Comparison of ENCODE assay signal across 21 mouse cellular contexts in the genomic region with DNA sequence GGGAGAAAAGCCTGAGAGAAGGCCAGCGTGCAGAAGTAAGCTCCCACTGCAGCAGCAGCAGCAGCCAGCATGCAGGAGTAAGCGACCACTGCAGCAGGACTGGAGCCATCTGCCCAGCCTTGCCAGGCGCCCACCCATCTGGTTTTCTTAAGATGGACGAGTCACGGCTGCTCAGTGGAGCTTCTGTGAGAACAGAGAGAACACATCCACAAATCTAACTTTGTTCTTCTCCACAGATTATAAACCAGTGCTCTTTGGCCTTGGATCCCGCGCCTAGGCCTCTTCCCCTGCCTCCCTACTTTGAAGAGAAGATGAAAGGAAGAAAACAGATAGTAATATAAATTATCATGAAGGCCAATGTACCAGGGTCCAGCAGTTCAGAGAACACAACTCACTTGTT.
DNase-seq lines count a peak whose midpoint lies in the region; ATAC-seq lines count a peak whose summit lies in the region.
"Had no signal": no experiment of that assay in that cellular context is flagged by ENCODE, and none has a peak within 500 bp of the region (broad histone marks: within the 10 kb centered on the region; RNA-seq: fewer than 3 reads in every experiment).

No protein-coding gene starts in this region.

- no peaks in the 10 kb centered on the region for H3K27me3 ChIP-seq in kidney, embryonic 16.5 days (ENCODE audit: insufficient read depth, low read length)
- no peaks in the 10 kb centered on the region for H3K27me3 ChIP-seq in hindbrain, embryonic 16.5 days (replicated peaks; ENCODE audit: control insufficient read depth, insufficient read depth, low read length)
- H3K27me3 ChIP-seq: forebrain, embryonic 12.5 days; heart, embryonic 12.5 days; hindbrain, embryonic 12.5 days; midbrain, embryonic 12.5 days; neural tube, embryonic 12.5 days had no signal

- H3K4me1 ChIP-seq in kidney, embryonic 16.5 days (ENCODE audit: insufficient read depth, low read length), result peaks cover 18% of the 10 kb centered on the region
- peaks cover 11% of the 10 kb centered on the region for H3K4me1 ChIP-seq in hindbrain, embryonic 16.5 days (ENCODE audit: control insufficient read depth, insufficient read depth, low read depth, low read length)

- H3K4me2 ChIP-seq in kidney, embryonic 16.5 days (replicated peaks; ENCODE audit: low read depth, low read length), result no peak overlapping the region
- no peak overlapping the region for H3K4me2 ChIP-seq in hindbrain, embryonic 16.5 days (ENCODE audit: low read length)
- H3K4me2 ChIP-seq: forebrain, embryonic 12.5 days; heart, embryonic 12.5 days; hindbrain, embryonic 12.5 days; midbrain, embryonic 12.5 days; neural tube, embryonic 12.5 days had no signal

- H3K36me3 ChIP-seq in kidney, embryonic 16.5 days (ENCODE audit: insufficient read depth, low read length), result peaks cover 7% of the 10 kb centered on the region; the same call in 1 of the 2 replicates
- no peaks in the 10 kb centered on the region for H3K36me3 ChIP-seq in hindbrain, embryonic 16.5 days (ENCODE audit: control insufficient read depth, insufficient read depth, low read length)

- no peak overlapping the region for H3K9ac ChIP-seq in kidney, embryonic 16.5 days (replicated peaks; ENCODE audit: low read length)
- H3K9ac ChIP-seq in hindbrain, embryonic 16.5 days (ENCODE audit: low read depth, low read length), result no peak overlapping the region
- H3K9ac ChIP-seq: forebrain, embryonic 12.5 days; heart, embryonic 12.5 days; hindbrain, embryonic 12.5 days; midbrain, embryonic 12.5 days; neural tube, embryonic 12.5 days had no signal

- no peak overlapping the region for H3K4me3 ChIP-seq in kidney, embryonic 16.5 days (ENCODE audit: low read length)
- H3K4me3 ChIP-seq in hindbrain, embryonic 16.5 days (ENCODE audit: low read length), result no peak overlapping the region
- H3K4me3 ChIP-seq: forebrain, embryonic 12.5 days; gastrocnemius, adult 2 months; heart, embryonic 12.5 days; hindbrain, embryonic 12.5 days; midbrain, embryonic 12.5 days; neural tube, embryonic 12.5 days had no signal

- peak; percentile 50 for DNase-seq in adrenal gland, postnatal 14 days
- no peak for DNase-seq in adrenal gland, adult 8-10 months
- DNase-seq in kidney, postnatal 4 days, result no peak
- peak; percentile 18 for DNase-seq in ovary, postnatal 36 days (ENCODE audit: low spot score)
- no peak for DNase-seq in ovary, postnatal 10 days (ENCODE audit: low spot score)
- no peak for DNase-seq in urinary bladder, postnatal 4 days (ENCODE audit: low spot score in 2 of 2)
- DNase-seq: adrenal gland, postnatal 25 days; cerebellum, adult 8-10 months; gastrocnemius, adult 2 months; heart, postnatal 14 days; kidney, adult 18-20 months; thymus, postnatal 4 days had no signal

- no peak for ATAC-seq in kidney, embryonic 16.5 days (ENCODE audit: low FRiP score, low TSS enrichment)
- no peak for ATAC-seq in hindbrain, embryonic 16.5 days

- no peaks in the 10 kb centered on the region for H3K9me3 ChIP-seq in kidney, embryonic 16.5 days (ENCODE audit: low read length)
- H3K9me3 ChIP-seq in hindbrain, embryonic 16.5 days (ENCODE audit: control insufficient read depth, low read length), result no peaks in the 10 kb centered on the region
- H3K9me3 ChIP-seq: forebrain, embryonic 12.5 days; G1E; heart, embryonic 12.5 days; hindbrain, embryonic 12.5 days; midbrain, embryonic 12.5 days; neural tube, embryonic 12.5 days had no signal

- 46% methylated on average over 7 of the region's 7 CpGs for WGBS in kidney, embryonic 16.5 days
- WGBS in hindbrain, embryonic 16.5 days, result 76% methylated on average over 7 of the region's 7 CpGs

- H3K27ac ChIP-seq in kidney, embryonic 16.5 days (ENCODE audit: low read length), result peak overlapping the region; percentile 54; the same call in 1 of the 2 replicates
- H3K27ac ChIP-seq in hindbrain, embryonic 16.5 days (ENCODE audit: low read depth, low read length), result no peak overlapping the region
- H3K27ac ChIP-seq: forebrain, embryonic 12.5 days; gastrocnemius, adult 2 months; hindbrain, embryonic 12.5 days; macrophage; midbrain, embryonic 12.5 days; neural tube, embryonic 12.5 days had no signal

Comparison
In these comparisons a context has a peak if more than half of its experiments do, and no peak if none do; other contexts are left out.
1. DNase-seq: peak in adrenal gland, postnatal 14 days (single experiment) and ovary, postnatal 36 days (single experiment); none in adrenal gland, adult 8-10 months (single experiment), kidney, postnatal 4 days (0 of 2), ovary, postnatal 10 days (single experiment) and urinary bladder, postnatal 4 days (0 of 2).